Mouse (Mus musculus) retina, postnatal 7 days (tissue): ENCODE data around the gene Plekhg1.

ENCODE experiments used
- DNase-seq: peaks from one replicate; pipeline ENCODE4 v3.0.0-alpha.2; 2012; ENCODE audit warnings: low read depth, low spot score

The Plekhg1 gene

DNA sequence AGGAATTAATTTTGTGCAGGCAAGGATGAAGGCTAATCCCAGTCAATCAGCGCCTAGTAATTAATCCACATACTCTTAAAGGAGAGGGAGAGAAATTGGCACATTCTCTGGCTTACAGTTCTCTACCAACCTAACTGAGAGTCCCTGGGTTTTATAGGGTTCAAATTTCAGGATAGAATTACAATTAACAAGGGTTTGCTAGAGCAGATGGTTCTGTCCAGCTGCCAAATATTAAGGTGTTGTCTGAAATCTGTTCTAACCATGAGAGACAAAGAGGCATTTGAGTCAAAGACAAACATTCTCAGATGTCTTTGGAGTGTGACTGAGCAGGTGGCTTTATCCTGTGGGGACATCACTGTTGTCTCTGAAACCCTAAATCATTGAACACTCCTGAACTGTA lies 87.2 kb downstream of the Plekhg1 start:
- DNase-seq = no peak

DNA sequence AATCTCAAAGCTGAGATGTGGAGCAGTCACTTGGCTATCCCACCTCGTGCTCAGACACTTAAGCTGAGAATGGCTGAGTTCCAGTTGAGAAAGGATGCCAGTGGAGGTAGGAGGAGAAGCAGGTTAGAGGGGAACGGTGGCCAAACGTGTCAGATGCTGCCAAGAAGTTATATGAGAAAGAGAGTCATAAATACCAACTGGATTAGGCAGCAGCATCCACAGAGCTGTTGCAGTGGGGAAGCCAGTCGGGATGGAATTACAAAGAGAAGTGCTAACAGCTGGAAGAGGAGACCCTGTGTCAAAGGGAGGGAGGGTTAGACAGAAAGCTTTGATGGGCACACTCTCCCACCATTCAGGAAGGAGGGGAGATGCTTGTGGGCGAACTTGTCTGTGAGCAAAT lies 89.3 kb downstream of the Plekhg1 start:
- DNase-seq = no peak

DNA sequence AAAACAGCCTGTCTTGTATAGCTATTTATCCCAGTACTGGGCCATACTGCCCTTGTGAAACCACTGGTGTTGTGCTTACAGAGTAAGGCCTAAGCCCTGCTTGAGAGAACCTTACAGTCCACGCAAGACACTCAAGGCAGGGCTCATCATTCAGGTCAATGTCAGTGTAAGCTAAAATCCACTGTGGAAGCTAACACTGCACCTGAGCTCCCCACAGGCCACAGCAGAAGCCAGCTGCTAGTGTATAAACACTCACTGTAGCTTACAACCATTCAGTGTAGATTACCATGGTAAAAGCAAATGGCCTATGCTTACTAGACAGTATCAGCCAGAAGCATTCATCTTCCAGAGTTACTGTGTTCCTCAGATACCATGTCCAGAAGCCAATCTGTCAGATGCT lies 90.5 kb downstream of the Plekhg1 start:
- no peak for DNase-seq

DNA sequence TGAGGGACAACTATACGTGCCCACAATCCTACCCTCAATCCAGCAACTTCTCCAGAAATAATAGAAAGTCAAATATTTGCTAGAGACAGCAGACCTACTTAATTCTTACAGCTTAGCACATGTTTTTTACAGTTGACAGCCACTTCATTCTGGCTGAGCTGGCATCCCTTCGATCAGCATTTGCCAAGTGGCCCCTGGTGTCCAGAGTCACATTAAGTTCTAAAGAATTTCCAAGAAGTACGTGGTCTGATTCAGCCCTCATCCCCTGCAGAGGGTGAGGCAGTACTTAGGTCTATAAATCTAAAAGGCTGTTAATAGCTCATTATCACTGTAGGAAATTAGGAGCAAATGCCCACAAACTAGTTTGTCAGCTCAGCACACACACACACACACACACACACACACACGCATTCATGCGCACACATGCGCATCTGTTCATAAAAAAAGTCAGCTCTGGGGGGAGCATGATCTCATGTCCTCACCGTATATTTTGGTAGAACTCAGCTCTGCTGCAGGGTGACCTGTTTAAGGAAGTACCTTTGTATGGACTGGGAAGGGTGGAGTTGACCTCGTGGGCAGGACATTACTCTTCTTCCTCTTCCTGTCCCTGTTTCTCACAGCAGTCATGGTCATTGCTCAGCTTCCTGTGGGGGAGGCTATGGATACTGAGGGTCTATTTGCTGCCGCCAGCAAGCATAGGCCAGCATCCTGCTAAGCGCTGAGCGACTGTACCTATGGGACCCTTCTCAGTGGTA lies 91.6 kb downstream of the Plekhg1 start:
- no peak for DNase-seq

DNA sequence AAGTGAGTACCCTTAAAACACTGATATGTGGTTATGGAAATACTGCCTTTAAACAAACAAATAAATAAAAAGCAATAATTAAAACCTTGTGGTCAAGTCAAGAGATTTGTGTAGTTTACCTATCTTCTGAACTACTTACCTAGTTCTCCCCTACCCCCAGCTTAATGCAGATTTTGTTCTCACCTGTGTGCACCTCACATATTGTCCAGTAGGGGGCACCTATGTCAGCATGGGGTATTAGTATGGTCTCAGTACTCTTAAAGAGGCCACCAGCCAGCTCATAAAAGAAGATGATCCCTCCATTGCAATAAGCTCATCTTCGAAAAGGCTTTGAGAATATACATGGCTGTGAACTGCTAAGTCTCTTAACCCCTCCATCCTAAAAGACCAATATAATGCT lies 93.9 kb downstream of the Plekhg1 start:
- DNase-seq = no peak

DNA sequence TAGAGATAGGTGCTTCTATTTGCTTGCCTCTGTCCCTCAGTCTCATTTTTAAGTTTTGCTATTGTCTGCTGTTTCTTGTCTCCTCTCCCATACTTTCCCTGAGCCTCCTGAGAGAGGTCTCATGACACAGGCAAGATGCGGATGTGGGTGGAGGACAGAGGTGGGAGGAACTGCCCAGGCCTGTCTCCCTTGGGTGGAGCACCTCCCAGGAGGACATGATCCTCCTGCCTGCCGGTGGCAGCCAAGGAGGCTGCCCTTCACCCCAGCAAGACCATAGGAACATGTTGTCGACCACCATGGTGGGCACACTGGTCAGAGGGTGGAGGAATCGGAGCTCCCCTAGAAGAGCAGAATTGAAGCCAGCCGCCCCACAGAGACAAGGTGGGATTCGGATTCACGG lies 94.5 kb downstream of the Plekhg1 start:
- no peak for DNase-seq

DNA sequence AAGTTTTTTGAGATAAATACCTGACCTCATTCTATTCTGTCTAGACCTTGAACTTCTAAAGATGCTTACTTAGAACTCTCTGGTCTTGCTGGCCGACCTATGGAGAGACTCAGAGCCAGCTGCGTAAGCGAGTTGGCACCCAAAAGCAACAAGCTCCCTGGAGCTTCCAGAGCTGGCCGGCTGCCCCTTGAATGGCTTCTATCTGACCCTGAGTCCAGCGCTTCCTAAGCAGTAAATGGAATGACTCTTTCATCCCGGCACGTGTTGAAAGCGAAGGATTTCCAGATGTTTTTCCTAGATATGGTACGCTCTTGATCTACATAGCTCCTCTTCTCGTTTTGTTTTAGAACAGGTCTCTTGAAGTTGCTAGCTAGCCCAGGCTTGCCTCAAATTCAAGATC lies 95.5 kb downstream of the Plekhg1 start:
- no peak for DNase-seq

DNA sequence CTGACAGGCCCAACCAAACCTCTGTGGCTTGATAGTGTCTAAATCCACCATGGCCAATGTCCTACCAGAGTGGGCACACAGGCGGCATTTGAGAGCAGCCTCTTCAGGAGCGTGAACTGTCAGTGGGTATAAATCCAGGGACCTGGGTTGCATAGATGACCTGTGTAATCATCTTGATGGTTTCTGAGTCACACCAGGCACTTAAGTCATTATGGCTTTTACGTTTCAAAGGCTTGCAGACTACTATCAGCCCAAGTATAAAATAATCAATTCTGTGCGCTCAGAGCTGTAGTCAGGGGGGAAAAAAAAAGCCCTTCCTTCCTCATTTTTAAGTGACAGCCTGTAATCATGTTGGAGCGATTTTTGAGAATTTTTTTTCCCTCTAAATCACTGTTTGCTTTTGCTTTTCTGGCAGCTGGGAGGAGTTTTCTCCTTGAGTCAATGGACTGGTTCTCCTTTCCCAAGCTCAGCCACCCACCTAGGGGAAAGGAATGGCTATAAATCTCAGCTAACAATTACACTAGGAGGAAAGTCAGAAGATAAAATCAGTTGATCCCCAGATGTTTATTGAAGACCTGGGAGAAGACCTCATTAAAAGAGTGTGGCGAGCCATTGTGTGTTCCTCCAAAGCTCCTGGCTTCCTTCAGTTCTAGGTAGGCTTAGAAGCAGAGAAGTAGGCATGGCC lies 99.7 kb downstream of the Plekhg1 start:
- no peak for DNase-seq

DNA sequence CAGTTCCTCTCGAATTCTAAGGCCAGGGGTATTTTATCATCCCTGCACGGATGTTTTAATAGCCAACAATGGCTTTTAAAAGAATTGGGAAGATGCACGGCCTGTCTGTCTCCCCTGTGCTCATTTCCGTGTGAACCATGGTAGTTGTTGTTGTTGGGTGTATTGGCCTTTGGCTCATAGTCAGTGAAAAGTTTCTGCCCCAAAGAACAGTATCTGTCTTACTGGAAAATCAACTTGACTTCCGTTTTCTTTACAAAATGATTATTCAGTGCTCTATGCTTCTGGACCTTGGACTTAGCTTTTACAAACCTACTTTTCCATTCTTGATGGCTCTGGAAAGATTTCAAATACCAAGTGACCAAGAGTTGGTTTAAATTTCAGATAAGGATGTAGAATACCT lies 104.3 kb downstream of the Plekhg1 start:
- DNase-seq = no peak

DNA sequence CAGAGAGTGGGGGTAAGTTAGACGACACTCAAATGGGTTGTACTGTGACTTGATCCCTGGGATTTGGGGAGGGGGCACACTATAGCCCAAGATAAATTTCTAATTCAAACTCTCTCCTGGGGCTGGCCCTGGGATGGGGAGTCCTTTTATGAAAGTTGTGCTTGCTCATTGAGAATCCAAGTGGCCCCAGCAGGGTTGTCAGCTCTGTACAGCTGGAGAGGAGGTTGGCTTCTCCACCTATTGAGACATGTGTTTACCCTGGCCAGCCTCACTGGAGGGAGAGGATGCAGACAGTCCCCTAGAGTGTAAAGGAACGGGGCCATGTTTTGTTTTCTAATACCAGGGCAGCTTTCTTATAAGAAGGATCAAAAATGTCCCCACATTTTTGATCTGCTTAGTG lies 106.9 kb downstream of the Plekhg1 start:
- DNase-seq = no peak

DNA sequence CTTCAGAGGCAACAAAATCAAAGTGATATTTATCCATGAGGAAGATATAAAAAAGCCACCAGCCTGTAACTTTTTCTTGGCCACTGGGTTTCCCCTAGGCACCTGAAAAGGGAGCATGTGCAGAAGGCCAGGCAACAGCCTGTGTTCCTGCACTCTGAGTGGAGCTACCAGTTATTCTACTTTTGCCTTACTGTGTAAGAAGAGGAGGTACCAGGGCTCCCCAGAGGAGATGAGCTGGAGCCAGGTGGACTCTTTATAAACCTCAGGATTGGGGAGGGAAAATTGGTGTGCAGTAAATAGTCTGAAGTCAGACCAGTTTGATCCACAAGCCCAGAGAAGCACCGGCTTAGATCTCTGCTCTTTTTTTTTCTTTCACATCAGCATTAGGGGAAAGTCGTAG lies 111.3 kb downstream of the Plekhg1 start:
- DNase-seq = no peak

DNA sequence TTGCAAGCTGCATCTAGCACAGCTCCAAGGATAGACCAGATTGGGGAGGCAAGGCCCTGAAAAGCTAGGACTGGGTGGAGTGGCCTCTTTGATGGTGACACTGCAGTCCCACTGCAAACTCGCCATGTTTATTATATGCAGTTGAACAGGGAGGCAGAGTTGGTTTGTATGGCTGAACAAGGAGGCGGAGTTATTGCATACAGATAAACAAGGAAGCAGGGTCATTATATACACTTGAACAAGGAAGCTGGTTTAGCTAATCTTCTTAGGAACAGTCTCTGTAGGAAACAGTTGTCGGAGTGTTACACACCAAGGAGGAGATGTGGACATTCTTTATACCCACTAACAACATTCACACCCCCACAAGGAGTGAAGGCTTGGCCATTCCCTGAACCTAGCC lies 112.6 kb downstream of the Plekhg1 start:
- DNase-seq = no peak

DNA sequence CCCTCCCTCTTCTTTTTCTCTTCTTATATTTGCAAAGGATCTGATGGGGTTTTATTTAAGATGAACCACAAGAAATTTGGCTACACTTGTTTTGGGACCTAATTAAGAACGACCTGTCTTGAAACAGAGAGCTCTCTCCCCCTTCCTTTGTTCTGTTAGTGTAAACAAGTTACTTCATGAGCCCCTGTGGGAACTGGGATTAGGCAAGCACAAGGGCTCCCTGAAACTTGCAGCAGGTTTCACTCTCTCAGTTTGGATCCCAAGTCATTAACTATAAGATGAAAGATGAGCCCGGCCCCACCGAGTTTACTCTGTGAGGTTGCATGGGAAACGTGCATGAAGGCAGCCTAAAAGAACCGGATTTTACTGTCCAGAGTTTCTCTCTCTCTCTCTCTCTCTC lies 117.7 kb downstream of the Plekhg1 start:
- DNase-seq = no peak

DNA sequence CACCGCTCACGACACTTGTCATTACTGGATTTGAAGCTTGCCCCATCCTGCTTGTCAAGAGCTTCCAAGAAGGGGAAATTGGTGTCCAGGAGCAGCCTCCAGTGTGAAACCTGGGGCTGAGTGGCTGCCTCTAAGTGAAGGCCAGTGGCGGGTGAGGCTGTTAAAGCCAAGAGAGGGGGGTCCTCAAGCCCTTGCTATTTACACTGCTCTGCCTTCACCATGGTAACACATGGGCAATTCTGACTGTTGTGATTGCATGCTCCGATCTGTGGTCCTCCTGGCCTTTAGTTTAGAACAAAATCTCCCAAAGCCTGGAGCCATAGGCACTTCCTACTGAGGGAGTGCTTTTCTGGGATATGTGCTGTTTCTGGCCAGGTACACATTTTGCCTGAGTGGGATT lies 118.3 kb downstream of the Plekhg1 start:
- no peak for DNase-seq

DNA sequence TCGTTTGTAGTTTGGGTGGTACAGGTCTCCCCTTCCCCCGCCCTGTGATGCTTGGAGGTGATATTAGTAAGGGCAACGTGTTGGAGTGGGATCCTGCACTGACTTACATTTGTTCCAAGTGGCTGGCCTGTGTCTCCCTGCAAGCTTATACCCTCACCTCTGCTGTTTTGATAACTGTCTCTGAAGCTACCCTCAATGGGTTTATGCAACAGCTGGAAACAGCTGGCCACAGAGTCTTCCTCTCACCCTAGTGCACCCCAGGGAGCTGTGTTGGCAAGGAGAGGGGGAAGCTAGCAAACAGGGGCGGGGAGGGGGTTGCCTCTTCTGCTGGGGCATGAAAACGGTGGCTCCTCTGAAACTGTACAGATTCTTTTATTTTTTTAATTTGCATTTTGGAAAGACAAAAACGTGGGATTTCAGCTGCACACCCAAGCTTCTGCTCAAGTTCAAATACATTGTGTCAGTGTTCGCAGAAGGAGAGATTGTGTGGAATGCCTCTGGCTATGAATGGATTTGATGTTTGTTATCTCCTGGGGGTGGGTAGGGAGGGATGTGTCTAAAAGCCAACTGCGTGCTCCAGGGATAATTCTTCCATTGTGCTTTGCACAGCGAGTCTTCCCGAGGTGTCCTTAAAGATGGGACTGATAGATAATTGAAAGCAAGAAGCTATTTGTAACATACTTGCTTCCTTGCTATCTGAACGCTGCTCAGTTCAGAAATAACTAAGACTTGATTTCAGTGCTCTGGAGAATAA lies 119.0 kb downstream of the Plekhg1 start:
- no peak for DNase-seq

DNA sequence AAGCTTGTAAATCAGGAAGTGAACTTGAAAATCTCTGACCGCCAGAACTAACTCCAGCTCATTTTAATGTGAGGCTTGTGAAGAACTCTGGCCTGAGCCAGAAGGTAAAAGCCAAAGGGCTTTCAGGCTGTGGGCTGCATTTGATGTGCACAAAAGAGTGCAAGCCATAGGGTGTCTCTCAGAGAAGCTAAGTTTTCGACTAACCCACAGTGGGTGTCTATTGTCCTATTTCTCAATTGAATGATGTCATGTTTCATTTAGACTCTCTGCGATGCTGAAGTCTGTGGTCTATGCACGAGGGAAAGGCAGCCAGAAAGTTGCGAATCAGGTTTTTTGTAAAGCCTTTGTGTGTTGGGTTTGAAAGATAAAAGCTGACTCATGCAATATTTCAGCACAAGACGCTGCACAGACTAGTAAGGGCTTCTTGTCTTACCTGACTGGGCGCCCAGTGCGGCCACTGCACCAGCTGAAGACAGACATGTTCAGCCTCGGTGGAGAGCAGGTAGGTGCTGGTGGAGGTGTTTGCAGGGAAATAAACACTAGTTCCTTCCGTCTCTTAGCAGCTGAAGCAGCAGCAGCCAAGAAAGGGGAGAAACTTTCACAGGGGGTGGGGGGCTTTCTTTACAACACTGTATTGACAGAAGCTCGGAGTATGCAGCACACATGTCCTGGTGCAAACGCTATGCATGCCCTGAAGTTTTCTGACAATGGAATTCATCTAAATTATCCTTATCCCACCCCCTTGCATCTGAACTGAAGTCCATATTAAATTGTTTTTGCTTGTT lies 123.4 kb downstream of the Plekhg1 start:
- DNase-seq = no peak

DNA sequence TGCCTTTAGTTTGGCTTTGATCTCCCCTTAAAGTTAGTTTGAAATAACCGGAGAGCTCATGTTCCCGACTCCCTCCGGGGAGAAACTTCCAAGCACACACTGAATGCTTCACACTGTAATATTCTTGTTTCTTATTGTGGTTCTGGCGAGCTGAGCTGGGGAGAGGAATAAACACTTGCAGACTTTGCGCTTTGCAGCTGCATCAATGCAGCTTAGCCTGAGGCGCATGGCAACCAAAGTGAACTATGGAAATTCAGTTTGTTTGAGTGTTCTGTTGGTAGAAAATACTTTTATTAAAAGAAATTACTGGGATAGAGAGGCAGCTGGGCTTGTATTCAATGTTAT lies 124.0 kb downstream of the Plekhg1 start:
- DNase-seq = no peak

DNA sequence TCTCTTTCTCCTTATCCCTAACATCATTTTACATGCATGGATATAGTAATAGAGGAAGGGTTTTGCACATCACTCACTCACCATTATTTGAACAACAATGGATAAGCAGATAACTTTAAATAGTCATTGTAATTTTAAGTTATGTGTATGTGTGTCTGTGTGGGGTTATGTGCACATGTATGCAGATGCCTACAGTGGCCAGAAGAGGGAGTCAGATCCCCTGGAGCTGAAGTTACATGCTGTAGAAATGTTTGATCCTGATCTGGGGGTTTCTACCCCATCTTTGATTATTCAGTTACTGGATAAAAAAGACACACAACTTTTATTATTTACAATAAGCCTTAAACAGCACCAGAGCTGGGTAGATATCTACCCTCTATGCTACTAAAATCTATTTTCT lies 127.1 kb downstream of the Plekhg1 start:
- no peak for DNase-seq

DNA sequence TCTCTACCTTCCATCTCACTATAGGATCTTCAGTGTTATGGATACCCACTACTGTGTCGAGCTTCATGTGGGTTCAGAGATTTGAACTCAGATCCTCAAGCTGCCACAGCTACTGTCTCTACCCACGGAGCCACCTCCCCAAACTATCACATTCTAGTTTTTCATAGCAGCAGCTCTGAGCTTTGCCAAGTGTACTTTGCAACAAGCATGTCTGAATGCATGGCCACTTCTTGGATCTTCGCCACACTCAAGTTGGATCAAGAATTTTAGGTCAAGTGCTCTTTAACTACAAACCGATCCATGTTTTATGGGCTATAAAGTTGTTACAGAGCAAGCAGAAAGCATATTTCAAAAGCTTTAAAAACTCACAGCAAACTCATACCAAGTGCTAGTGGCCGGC lies 130.7 kb downstream of the Plekhg1 start:
- no peak for DNase-seq

DNA sequence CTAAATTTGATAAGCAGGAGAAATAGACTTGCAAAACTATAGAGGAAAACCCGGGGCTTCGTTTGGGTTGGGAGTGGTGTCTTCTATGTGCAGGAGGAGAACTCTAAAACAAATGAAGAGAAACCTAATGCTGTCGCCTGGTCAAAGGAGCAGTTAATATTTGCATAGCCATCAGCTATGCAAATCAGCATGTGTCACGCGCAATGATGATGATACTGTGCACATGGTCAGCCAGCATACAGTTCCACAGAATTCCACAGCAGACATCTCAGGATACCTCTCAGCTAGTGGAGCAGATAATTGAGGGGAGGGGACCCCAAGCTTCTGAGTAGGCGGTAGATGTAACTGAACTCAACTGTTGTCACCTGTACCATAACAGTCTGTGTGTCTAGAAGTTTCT lies 133.3 kb downstream of the Plekhg1 start:
- no peak for DNase-seq

DNA sequence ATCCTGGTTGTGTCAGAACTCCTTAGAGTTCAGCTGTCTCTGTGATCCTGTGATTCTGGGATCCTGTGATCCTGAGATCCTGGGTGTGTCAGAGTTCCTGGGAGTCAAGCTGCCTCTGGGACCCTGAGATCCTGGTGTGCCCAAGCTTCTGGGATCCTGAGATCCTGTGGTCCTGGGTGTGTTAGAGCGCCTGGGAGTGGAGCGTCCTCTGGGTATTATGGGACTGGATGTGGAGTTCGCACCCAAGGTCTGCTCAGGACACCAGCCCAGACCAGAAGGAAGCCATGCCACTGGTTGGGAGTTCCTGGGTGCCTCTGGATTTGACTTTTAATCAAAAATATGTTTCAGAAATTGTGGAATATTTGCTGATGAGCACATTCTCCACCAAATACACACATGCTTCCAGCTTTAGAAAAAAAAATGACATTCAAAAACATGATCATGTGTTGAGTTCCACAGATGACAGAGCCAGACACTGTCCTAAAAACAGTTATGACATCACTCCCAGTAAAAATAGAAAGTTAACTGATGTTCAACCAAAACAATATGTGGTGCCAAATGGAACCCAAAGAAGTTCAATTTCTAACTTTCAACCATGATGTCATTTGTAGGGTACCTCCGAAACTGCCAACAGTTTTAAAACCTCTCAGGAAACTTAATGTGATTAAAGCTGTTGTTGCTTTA lies 137.8 kb downstream of the Plekhg1 start:
- no peak for DNase-seq

DNA sequence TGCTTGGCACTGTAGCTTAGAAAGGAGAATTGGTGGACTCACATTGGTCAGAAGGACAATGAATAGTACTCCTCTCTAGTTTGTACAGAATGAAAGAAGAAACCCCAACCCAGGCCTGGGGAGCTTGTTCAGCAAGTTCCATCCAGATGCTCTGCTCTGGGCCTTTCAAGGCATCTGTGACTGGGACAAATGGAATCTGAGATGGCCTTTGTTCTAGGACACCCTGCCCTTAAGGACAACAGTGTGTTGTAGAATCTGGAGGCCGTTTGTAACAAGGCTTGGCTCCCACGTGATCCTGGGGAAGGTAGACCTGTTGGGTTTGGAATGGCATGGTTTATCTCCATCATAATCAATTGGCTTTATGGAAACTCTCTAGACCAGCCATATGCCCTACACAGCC lies 141.0 kb downstream of the Plekhg1 start:
- DNase-seq = no peak
